Mouse (Mus musculus) v-Abl transformed pro-B cells (cell line): ENCODE results near the gene Nfkbib.

Experiments
- in situ Hi-C, 2 experiments: fragments of 400-800 bp; cut with MboI; formaldehyde crosslinking; loops; one replicate each; pipeline ENCODE4 v1.15.1; 2025; ENCODE audit not compliant: unreplicated experiment in 2 of 2

The Nfkbib gene

GRCm38 (mm10) chr7:28802846-28803588 is 35.7 kb upstream of the Nfkbib start:
- in situ Hi-C loops: loop anchor here in 1 of 2 experiments (25.0 kb wide), 2 partner anchors 1284 to 1341 kb away; partner anchors contain the start of genes Gm26920, Sertad3, Zfp260 and Zfp566

- in situ Hi-C loops: loop anchor here in 1 of 2 experiments (25.0 kb wide), 2 partner anchors 1285 to 1340 kb away; partner anchors contain the start of genes Gm26920, Sertad3, Zfp260 and Zfp566
These were observed 34.8 kb upstream of the Nfkbib start for GRCm38 (mm10) chr7:28801901-28802670.

DNA sequence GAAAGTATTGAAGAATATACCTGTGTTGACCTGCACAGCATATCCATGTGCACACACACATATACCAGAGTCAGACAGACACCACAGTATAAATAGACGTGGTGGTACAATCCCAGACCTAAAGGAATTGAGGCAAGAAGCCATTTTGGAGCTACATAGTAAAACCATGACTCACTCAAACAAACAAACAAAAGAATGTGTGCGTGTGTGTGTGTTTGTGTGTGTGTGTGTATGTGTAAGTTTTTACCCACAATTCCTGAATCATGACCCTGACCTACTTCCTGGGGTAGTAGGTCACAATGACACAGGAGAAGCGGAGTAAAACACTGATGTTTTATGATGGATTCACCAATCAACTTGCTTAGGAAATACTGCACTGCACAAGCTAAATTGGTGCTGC is 34.1 kb upstream of the Nfkbib start:
- in situ Hi-C loops: loop anchor here in 1 of 2 experiments (25.0 kb wide), 2 partner anchors 1286 to 1339 kb away; partner anchors contain the start of genes Gm26920, Sertad3, Zfp260 and Zfp566

- in situ Hi-C loops: loop anchor here (5.0 to 25.0 kb wide), 3 partner anchors 67 to 1338 kb away; partner anchors contain the start of genes Gm26920 (in 1 of the 2), Sertad3 (in 1 of the 2), Zfp260 (in 1 of the 2) and Zfp566 (in 1 of the 2)
These were observed 32.7 kb upstream of the Nfkbib start for GRCm38 (mm10) chr7:28799994-28800393.

DNA sequence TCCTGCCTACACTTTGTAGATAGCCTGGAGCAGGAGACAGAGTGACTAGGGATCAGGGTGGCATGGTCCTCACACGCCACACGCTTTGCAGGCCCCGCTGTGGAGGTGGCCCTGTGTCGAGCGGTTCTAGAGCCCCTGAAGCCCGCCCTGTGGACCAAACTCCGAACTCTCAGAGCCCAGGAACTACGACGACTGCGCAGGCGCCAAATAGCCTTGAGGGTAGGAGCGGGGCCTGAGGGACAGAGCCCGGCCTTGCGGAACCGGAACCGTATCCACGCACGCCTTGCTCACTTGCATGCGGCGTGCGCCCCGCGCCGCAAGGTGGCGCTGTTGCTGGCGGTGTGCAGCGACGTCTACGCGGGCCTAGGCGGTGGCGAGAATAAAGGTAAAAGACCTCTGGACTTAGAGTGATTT is 29.3 kb upstream of the Nfkbib start:
- in situ Hi-C loops: loop anchor here (5.0 kb wide), 1 partner anchor 71 kb away; no protein-coding TSS in a partner anchor

DNA sequence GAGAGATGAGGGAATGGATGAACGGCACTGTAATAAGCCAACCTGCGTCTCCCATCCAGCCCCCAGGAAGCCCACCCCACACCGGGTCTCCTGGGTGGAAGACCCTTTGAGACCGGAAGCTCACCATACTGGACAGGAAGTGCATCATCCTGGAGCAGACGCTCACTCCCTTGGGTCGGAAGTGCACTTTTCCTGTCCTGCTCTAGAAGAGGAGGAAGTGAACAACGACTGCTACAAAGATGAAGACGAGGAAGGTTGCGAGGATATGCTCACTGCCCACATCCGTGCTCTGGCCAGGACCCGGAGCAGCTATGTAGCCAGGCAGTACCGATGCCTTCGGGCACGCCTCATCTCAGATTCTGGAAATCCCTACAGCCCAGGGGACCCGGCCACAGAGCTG is 28.5 kb upstream of the Nfkbib start:
- in situ Hi-C loops: loop anchor here (5.0 kb wide), 1 partner anchor 71 kb away; no protein-coding TSS in a partner anchor

GRCm38 (mm10) chr7:28794496-28794895 is 27.2 kb upstream of the Nfkbib start:
- in situ Hi-C loops: no loop called here

DNA sequence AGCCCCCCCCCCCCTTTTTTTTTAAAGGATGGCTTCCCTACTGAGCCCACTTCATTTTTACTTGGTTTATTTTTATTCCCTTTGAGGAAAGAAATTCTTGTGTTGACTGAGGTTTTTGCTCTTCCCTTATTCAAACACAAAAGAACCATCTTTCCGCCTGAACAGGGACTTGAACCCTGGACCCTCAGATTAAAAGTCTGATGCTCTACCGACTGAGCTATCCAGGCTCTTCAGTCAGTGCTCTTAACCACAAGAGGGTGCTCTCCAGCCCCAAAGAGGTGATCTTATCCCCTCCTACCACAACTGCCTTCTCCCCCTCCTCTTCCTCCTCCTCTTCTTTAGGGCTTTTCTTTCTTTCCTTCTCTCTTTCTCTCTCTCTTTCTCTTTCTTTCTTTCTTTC is 26.5 kb upstream of the Nfkbib start:
- in situ Hi-C loops: no loop called here

GRCm38 (mm10) chr7:28792391-28793185 is 25.3 kb upstream of the Nfkbib start:
- in situ Hi-C loops: no loop called here

GRCm38 (mm10) chr7:28791706-28792105 is 24.4 kb upstream of the Nfkbib start:
- in situ Hi-C loops: no loop called here

- in situ Hi-C loops: no loop called here
These were observed 22.9 kb upstream of the Nfkbib start for GRCm38 (mm10) chr7:28790066-28790806.

GRCm38 (mm10) chr7:28789235-28789634 is 21.9 kb upstream of the Nfkbib start:
- in situ Hi-C loops: loop anchor here (5.0 to 10.0 kb wide), 2 partner anchors 246 to 253 kb away; no protein-coding TSS in a partner anchor

- in situ Hi-C loops: loop anchor here (5.0 to 10.0 kb wide), 2 partner anchors 246 to 254 kb away; no protein-coding TSS in a partner anchor
These were observed 21.2 kb upstream of the Nfkbib start, which contains the start of gene Rinl for GRCm38 (mm10) chr7:28788307-28789195. Gene Rinl, plus strand, starts transcription at chr7:28788969.

- in situ Hi-C loops: loop anchor here (5.0 to 10.0 kb wide), 2 partner anchors 247 to 254 kb away; no protein-coding TSS in a partner anchor
These were observed 20.6 kb upstream of the Nfkbib start for GRCm38 (mm10) chr7:28787884-28788283.

DNA sequence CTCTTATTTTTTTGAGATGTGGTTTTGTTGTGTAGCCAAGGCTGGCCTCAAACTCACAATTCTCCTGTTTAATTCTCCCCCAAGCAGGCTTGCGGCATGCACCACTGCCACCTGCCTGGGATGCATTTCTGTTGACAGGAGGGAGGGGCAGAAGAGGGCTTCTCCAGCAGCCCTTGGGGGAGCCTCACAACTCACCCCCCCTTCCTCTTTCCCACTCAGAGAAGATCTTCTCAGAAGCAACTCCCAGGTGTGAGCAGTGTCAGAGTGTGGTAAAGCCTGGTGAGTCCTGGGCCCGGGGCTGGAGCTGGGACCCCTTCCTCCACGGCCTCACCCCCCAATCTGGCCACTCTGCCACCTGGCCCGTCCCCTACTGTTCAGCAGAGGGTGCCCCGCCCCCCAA is 17.8 kb upstream of the Nfkbib start:
- in situ Hi-C loops: loop anchor here (5.0 to 10.0 kb wide), 2 partner anchors 250 to 257 kb away; no protein-coding TSS in a partner anchor

DNA sequence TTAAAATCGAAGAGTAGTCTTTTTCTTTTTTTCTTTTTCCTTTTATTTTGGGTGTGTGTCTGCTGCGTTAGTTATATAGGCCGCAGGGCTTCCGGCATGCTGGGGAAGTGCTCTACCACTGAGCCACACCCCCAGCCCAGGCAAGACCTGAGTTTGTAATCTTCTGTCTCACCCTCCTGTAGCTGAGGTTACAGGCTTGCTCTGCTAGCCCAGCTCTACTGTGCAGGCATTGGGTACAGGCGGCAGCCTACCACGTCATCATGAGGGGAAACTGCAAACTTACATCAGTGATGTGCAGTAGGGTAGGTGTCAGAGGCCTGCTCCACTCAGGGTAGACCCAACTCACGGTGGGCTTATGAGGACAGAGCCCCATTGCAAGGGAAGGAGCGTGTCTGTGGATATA is 13.9 kb upstream of the Nfkbib start:
- in situ Hi-C loops: loop anchor here in 1 of 2 experiments (10.0 kb wide), 1 partner anchor 254 kb away; no protein-coding TSS in a partner anchor

GRCm38 (mm10) chr7:28780857-28781256 is 13.5 kb upstream of the Nfkbib start:
- in situ Hi-C loops: loop anchor here in 1 of 2 experiments (10.0 kb wide), 1 partner anchor 254 kb away; no protein-coding TSS in a partner anchor
